Mouse (Mus musculus) adipocyte (in vitro differentiated cells): ENCODE data around the gene Hoxb6.

Experiments
- DNase-seq: peaks from one replicate; pipeline ENCODE4 v3.0.0-alpha.2; 2016; ENCODE audit warnings: low spot score

Hoxb6 gene

GRCm38 (mm10) chr11:96291681-96292564, at the start of gene Hoxb6:
Hoxb6 (plus strand) TSS chr11:96292476.
- peak; percentile 30 for DNase-seq

- DNase-seq = no peak
These were observed 41.4 kb upstream of the Hoxb6 start for GRCm38 (mm10) chr11:96250901-96251300.

- no peak for DNase-seq
These were observed 40.7 kb upstream of the Hoxb6 start for GRCm38 (mm10) chr11:96251480-96252031.

GRCm38 (mm10) chr11:96252541-96253120, 39.6 kb upstream of the Hoxb6 start:
- no peak for DNase-seq

GRCm38 (mm10) chr11:96254221-96254620, 38.1 kb upstream of the Hoxb6 start:
- DNase-seq = no peak

GRCm38 (mm10) chr11:96255111-96255995, 36.9 kb upstream of the Hoxb6 start:
- DNase-seq = no peak

GRCm38 (mm10) chr11:96255996-96256445, 36.3 kb upstream of the Hoxb6 start:
- no peak for DNase-seq

- no peak for DNase-seq
These were observed 35.1 kb upstream of the Hoxb6 start for GRCm38 (mm10) chr11:96257141-96257540.

GRCm38 (mm10) chr11:96259038-96259437, 33.2 kb upstream of the Hoxb6 start:
- no peak for DNase-seq

- DNase-seq = no peak
These were observed 32.8 kb upstream of the Hoxb6 start for GRCm38 (mm10) chr11:96259511-96259910.

GRCm38 (mm10) chr11:96260310-96260970, 31.8 kb upstream of the Hoxb6 start:
- DNase-seq = peak; percentile 16

- DNase-seq = no peak
These were observed 30.9 kb upstream of the Hoxb6 start for GRCm38 (mm10) chr11:96261323-96261890.

GRCm38 (mm10) chr11:96262262-96262830, 29.9 kb upstream of the Hoxb6 start:
- no peak for DNase-seq

GRCm38 (mm10) chr11:96263636-96264389, 28.5 kb upstream of the Hoxb6 start:
- DNase-seq = no peak

GRCm38 (mm10) chr11:96264390-96265020, 27.8 kb upstream of the Hoxb6 start:
- DNase-seq = no peak

- peak; percentile 44 for DNase-seq
These were observed 26.3 kb upstream of the Hoxb6 start for GRCm38 (mm10) chr11:96265954-96266353.

GRCm38 (mm10) chr11:96267021-96267920, 25.0 kb upstream of the Hoxb6 start:
- DNase-seq = no peak

GRCm38 (mm10) chr11:96268031-96268745, 24.1 kb upstream of the Hoxb6 start:
- no peak for DNase-seq
